Mouse (Mus musculus) midbrain, embryonic 13.5 days (tissue): Measurements from ENCODE around the gene Akr1b10. TPM values are rescaled to one million over a fixed set of nuclear protein-coding genes. Genes with fewer than 3 reads are reported as not detected.

Source experiments
- ATAC-seq: fragments of 200-750 bp; cut with Nextera tagmentation; 2 replicates; pipeline ENCODE4 v1.8.0; 2017; ENCODE audit warnings: mild to moderate bottlenecking, moderate TSS enrichment, moderate library complexity
- H3K27ac ChIP-seq: fragments of 300-500 bp; sonication (generic); 2 replicates; pipeline ENCODE4 v1.5.1; 2015; ENCODE audit warnings: inconsistent platforms, mild to moderate bottlenecking, moderate library complexity
- H3K27me3 ChIP-seq: fragments of 300-500 bp; sonication (generic); 2 replicates; pipeline ENCODE4 v1.6.1; 2015; ENCODE audit warnings: mild to moderate bottlenecking, inconsistent platforms
- H3K36me3 ChIP-seq: fragments of 300-500 bp; sonication (generic); 2 replicates; pipeline ENCODE4 v1.6.1; 2015; ENCODE audit warnings: mild to moderate bottlenecking, inconsistent platforms
- H3K4me1 ChIP-seq: fragments of 300-500 bp; sonication (generic); replicated peaks from 2 replicates; pipeline ENCODE4 v1.6.1; 2015; ENCODE audit warnings: inconsistent platforms
- H3K4me2 ChIP-seq: fragments of 300-500 bp; sonication (generic); replicated peaks from 2 replicates; pipeline ENCODE4 v1.6.1; 2015; ENCODE audit warnings: moderate library complexity, mild to moderate bottlenecking, inconsistent platforms
- H3K4me3 ChIP-seq: fragments of 300-500 bp; sonication (generic); replicated peaks from 2 replicates; pipeline ENCODE4 v1.5.1; 2015; ENCODE audit warnings: mild to moderate bottlenecking, inconsistent platforms
- H3K9ac ChIP-seq: fragments of 300-500 bp; sonication (generic); replicated peaks from 2 replicates; pipeline ENCODE4 v1.6.1; 2015; ENCODE audit warnings: mild to moderate bottlenecking, inconsistent platforms
- H3K9me3 ChIP-seq: fragments of 300-500 bp; sonication (generic); 2 replicates; pipeline ENCODE4 v1.6.1; 2016; ENCODE audit warnings: mild to moderate bottlenecking, inconsistent platforms
- WGBS: fragments of 180-500 bp; shearing (Covaris S2); methylation state at CpG from one replicate; pipeline ENCODE4 v1.1.7; 2015; 5-methylcytosine and 5-hydroxymethylcytosine counted together
- polyA plus RNA-seq: library from polyadenylated mRNA; unstranded; fragments of >200 nt; fragmentation: Nextera tagmentation; extraction: Ambion mirVana; gene quantifications from 2 replicates; pipeline ENCODE4 v1.2.1, GENCODE M21; 2015

Gene Akr1b10
- polyA plus RNA-seq, 1 experiment from 2014 or later: 8.1 TPM

DNA sequence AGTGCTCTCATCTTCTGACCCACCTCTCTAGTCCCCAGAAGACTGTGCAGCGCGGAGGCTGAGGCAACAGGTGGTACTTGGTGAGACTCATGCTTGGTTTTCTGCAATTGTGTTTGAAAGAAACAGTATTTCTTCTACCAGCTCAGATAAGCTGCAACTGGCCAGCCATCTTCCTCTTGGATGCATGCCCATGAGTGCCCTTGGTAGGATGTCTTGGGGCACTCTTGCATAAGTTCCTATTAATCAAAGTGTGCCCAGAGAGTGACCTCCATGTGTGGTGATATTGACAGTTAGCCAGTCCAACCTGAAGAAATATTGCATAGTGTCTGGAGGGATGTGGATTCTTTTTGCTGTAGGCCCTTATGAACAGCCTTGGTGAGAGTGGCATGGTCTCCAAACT, 32.5 kb downstream of the Akr1b10 start:
- no peak overlapping the region for H3K4me2 ChIP-seq
- no peak overlapping the region for H3K27ac ChIP-seq
- no peak overlapping the region for H3K4me3 ChIP-seq
- no peaks in the 10 kb centered on the region for H3K4me1 ChIP-seq
- WGBS: 95% methylated on average over 2 of the region's 2 CpGs
- no peak overlapping the region for H3K9ac ChIP-seq
- H3K36me3 ChIP-seq: no peaks in the 10 kb centered on the region
- H3K27me3 ChIP-seq: no peaks in the 10 kb centered on the region
- ATAC-seq: no peak
- H3K9me3 ChIP-seq: no peaks in the 10 kb centered on the region

DNA sequence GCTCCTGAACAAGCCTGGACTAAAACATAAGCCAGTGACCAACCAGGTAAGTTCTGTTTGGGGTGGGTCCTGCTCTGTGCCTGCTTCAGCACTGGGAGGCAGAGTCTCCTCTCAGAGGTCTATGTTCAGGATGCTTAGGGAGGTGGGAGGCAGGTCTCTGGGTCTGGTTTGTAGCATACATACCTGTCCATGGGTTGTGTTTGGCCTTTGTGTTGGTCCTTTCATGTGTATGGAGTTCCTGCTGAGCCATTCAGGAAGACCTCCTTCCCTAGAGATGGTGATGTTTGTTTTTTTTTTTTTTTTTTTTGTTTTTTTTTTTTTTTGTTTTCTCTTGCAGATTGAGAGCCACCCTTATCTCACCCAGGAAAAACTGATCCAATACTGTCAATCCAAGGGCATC, 35.1 kb downstream of the Akr1b10 start:
- no peaks in the 10 kb centered on the region for H3K4me1 ChIP-seq
- no peak overlapping the region for H3K4me3 ChIP-seq
- H3K9me3 ChIP-seq: no peaks in the 10 kb centered on the region
- no peaks in the 10 kb centered on the region for H3K36me3 ChIP-seq
- H3K27me3 ChIP-seq: no peaks in the 10 kb centered on the region
- H3K9ac ChIP-seq: no peak overlapping the region
- no peak for ATAC-seq
- no peak overlapping the region for H3K4me2 ChIP-seq
- no peak overlapping the region for H3K27ac ChIP-seq

DNA sequence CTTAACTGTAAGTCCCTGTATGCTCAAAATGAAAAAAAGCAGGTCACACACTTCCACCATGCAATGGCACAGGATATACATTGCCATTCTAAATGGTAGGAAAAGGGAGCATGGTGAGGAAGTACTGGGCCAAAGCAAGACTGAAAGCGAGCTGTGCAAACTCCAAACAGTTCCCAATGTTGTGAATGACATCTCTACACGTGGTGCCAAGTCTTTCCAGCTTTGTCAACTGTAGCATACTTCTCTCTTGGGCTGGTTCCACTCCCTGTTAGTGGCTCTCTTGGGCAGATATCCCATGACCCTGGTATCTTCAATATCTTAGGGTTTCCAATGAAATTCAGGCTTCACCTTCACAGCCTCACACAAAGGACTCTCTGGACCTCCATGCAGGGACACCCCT, 55.0 kb downstream of the Akr1b10 start:
- no peaks in the 10 kb centered on the region for H3K27me3 ChIP-seq
- H3K36me3 ChIP-seq: no peaks in the 10 kb centered on the region
- H3K9me3 ChIP-seq: no peaks in the 10 kb centered on the region
- H3K9ac ChIP-seq: no peak overlapping the region
- no peak overlapping the region for H3K27ac ChIP-seq
- ATAC-seq: no peak
- WGBS: 76% methylated on average over 2 of the region's 2 CpGs
- H3K4me2 ChIP-seq: no peak overlapping the region
- H3K4me1 ChIP-seq: no peaks in the 10 kb centered on the region
- no peak overlapping the region for H3K4me3 ChIP-seq

DNA sequence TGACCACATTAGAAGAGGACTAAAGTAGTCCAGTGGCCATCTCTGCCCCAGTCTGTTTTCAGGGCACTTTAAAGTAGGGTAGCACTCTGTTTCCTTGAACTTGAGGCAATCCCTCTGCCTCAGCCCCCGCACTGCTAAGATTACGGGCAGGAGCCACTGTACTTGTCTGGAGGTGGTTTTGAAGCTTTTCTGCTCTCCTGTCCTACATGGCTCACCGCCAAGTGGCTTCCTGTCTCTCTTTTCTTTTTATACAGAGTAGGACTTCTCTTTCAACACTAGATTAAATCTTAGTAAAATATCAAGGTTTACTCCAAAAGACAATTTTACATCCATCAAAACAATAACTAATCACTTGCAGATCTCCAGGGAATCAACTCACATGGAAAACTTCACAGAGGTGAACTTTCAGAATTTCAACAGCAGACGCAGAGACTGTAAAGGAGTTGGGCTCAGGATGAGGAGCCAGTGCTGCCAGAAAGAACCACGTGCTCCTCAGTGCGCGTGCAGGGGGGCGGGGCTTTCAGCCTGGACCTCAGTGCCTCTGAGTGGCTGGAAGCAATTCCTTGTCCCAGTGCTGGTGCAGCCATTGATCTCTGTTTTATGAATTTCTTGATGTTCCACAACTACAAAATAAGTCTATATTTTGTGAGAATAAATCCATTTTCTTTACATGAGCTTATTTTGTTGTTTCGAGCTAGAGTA, 57.7 kb downstream of the Akr1b10 start:
- Histone ChIP-seq H3K27ac (no peak overlapping the region), H3K36me3 (no peaks in the 10 kb centered on the region), H3K4me3 (no peak overlapping the region), H3K27me3 (no peaks in the 10 kb centered on the region), H3K4me1 (no peaks in the 10 kb centered on the region), H3K4me2 (no peak overlapping the region), H3K9me3 (no peaks in the 10 kb centered on the region), H3K9ac (no peak overlapping the region)
- ATAC-seq: no peak
- WGBS: 71% methylated on average over 9 of the region's 9 CpGs

DNA sequence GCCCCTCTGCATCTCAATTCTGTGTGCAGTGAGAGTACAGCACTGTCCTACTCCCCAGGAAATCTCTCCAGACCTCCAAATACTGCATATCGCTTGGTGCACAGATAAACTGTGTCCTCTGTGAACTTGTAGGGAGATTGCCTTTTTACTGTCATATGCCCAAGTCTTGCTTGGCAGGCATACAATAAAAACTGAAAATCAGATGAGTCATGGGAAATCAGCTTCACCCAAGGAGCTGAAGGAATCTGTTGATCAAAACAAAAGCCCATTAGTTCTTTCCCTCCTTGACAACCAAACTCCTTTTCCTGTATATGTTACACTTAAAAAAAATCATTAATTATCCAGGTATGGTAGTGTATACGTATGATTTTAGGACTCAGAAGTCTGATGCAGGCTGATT, 59.8 kb downstream of the Akr1b10 start:
- H3K4me1 ChIP-seq: no peaks in the 10 kb centered on the region
- H3K4me2 ChIP-seq: no peak overlapping the region
- H3K4me3 ChIP-seq: no peak overlapping the region
- H3K9me3 ChIP-seq: no peaks in the 10 kb centered on the region
- no peak for ATAC-seq
- no peak overlapping the region for H3K9ac ChIP-seq
- H3K36me3 ChIP-seq: no peaks in the 10 kb centered on the region
- H3K27ac ChIP-seq: no peak overlapping the region
- no peaks in the 10 kb centered on the region for H3K27me3 ChIP-seq
- 84% methylated on average over 2 of the region's 2 CpGs for WGBS

Other genes starting within 250 kb of the Akr1b10 start
- 39.3 and 42.3 TPM in 2 replicates for gene Slc35b4, start 207.1 kb upstream of the Akr1b10 start, polyA plus RNA-seq
- 103 and 107 TPM in 2 replicates for gene Akr1b3, start 66.7 kb upstream of the Akr1b10 start, polyA plus RNA-seq
- gene Akr1b8, start 30.1 kb upstream of the Akr1b10 start, polyA plus RNA-seq: 6.8 and 10.1 TPM in 2 replicates
- gene Akr1b7, start 28.1 kb downstream of the Akr1b10 start, polyA plus RNA-seq: not detected in 2 replicates
- 93.7 and 101 TPM in 2 replicates for gene Bpgm, start 92.0 kb downstream of the Akr1b10 start, polyA plus RNA-seq
- 78.9 and 83.7 TPM in 2 replicates for gene Cald1, start 214.3 kb downstream of the Akr1b10 start, polyA plus RNA-seq